Mouse (Mus musculus) midbrain, embryonic 14.5 days (tissue): Measurements from ENCODE around the gene 6430571L13Rik. TPM values are rescaled to one million over a fixed set of nuclear protein-coding genes. Genes with fewer than 3 reads are reported as not detected.

ENCODE experiments used
- ATAC-seq: fragments of 200-750 bp; cut with Nextera tagmentation; 2 replicates; pipeline ENCODE4 v1.8.0; 2017; ENCODE audit warnings: moderate number of reproducible peaks, moderate library complexity; ENCODE audit not compliant: low FRiP score, low TSS enrichment
- DNase-seq: peaks from one replicate; pipeline ENCODE4 v3.0.0-alpha.2; 2015
- H3K27ac ChIP-seq: fragments of 300-500 bp; sonication (generic); replicated peaks from 2 replicates; pipeline ENCODE4 v1.5.1; 2014; ENCODE audit warnings: mild to moderate bottlenecking, low read depth, low read length, moderate library complexity
- H3K27me3 ChIP-seq: fragments of 300-500 bp; sonication (generic); 2 replicates; pipeline ENCODE4 v1.6.1; 2014; ENCODE audit warnings: low read length, control low read depth, mixed read lengths; ENCODE audit not compliant: control insufficient read depth, insufficient read depth
- H3K36me3 ChIP-seq: fragments of 300-500 bp; sonication (generic); 2 replicates; pipeline ENCODE4 v1.6.1; 2014; ENCODE audit warnings: low read length, control low read depth; ENCODE audit not compliant: control insufficient read depth, insufficient read depth
- H3K4me1 ChIP-seq: fragments of 300-500 bp; sonication (generic); 2 replicates; pipeline ENCODE4 v1.6.1; 2014; ENCODE audit warnings: mild to moderate bottlenecking, antibody characterized with exemption, low read length, control low read depth; ENCODE audit not compliant: control insufficient read depth, insufficient read depth
- H3K4me2 ChIP-seq: fragments of 300-500 bp; sonication (generic); 2 replicates; pipeline ENCODE4 v1.6.1; 2014; ENCODE audit warnings: mild to moderate bottlenecking, low read length, moderate library complexity
- H3K4me3 ChIP-seq: fragments of 300-500 bp; sonication (generic); replicated peaks from 2 replicates; pipeline ENCODE4 v1.5.1; 2014; ENCODE audit warnings: low read depth, low read length
- H3K9ac ChIP-seq: fragments of 300-500 bp; sonication (generic); replicated peaks from 2 replicates; pipeline ENCODE4 v1.6.1; 2014; ENCODE audit warnings: mild to moderate bottlenecking, low read length, moderate library complexity
- H3K9me3 ChIP-seq: fragments of 300-500 bp; sonication (generic); 2 replicates; pipeline ENCODE4 v1.6.1; 2016; ENCODE audit warnings: low read length, control low read depth, mixed read lengths; ENCODE audit not compliant: control insufficient read depth
- WGBS: fragments of 180-500 bp; shearing (Covaris S2); extraction: QIAGEN DNeasy Blood & Tissue Kit; methylation state at CpG from one replicate; pipeline ENCODE4 v1.1.7; 2014; 5-methylcytosine and 5-hydroxymethylcytosine counted together
- polyA plus RNA-seq: library from polyadenylated mRNA; unstranded; fragments of >200 nt; fragmentation: Nextera tagmentation; extraction: Ambion mirVana; gene quantifications from 2 replicates; pipeline ENCODE4 v1.2.1, GENCODE M21; 2014

Gene 6430571L13Rik
- polyA plus RNA-seq, 1 experiment from 2014 or later: 4.1 TPM

DNA sequence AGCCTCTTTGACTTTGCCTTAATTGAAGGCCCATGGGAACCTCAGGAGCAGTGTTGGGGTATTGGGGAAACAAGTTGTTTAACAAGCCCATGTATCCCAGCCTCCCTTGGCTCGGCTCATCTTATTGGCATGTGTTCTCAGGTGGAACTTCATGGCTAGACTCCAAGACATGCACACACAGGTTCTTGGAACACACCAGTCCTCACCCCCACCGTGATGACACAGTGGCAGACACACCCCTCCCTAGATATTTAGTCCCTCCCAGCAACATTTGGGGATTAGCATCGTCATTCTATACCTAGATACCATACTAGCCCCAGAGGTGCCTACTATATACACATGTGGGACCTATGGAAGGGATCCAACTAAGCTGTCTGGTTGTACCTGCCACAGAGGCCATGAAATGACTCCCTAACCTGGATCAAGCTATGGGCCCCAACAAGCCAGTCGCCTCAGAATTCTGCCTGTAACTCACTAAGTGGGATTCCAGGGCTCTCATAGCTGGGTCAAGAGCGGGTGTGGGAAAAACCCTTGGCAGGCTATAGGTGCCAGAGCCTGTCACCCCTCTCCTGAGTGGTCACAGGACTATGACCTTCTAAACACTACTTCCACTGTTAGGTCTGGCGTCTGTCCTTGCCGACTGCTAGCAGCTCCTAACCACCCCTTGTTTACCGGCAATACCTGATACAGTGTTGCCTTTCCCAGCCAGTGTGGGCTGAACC, 42.2 kb upstream of the 6430571L13Rik start:
- Histone ChIP-seq H3K9me3 (no peaks in the 10 kb centered on the region), H3K4me3 (no peak overlapping the region), H3K27ac (no peak overlapping the region), H3K9ac (no peak overlapping the region), H3K4me1 (peaks cover 13% of the 10 kb centered on the region), H3K36me3 (peaks cover 18% of the 10 kb centered on the region), H3K4me2 (no peak overlapping the region), H3K27me3 (no peaks in the 10 kb centered on the region)
- ATAC-seq (no peak), DNase-seq (no peak)
- WGBS: 90% methylated on average over 8 of the region's 8 CpGs

DNA sequence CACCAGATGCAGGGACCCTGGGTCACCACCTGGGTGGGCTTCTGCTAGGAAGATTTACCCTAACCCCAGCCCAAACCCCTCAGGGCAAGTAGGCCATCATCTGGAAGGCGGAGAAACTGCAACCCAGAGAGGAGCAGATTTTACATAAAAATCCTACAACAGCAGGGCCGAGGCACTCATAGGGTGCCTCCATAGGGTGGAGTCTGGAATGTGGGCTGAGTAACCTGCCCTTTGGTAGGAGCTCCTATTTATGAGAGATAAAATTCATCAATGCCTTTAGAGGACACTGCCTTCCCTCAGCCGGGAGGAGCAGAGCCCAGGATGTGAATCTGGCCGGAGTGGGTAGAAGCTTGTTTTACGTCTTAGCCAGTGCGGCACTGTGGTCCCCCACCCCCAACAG, 41.5 kb upstream of the 6430571L13Rik start:
- peaks cover 18% of the 10 kb centered on the region for H3K36me3 ChIP-seq
- no peak for DNase-seq
- H3K9ac ChIP-seq: no peak overlapping the region
- WGBS: 90% methylated on average over 6 of the region's 6 CpGs
- no peak for ATAC-seq
- H3K27me3 ChIP-seq: no peaks in the 10 kb centered on the region
- H3K4me2 ChIP-seq: no peak overlapping the region
- H3K27ac ChIP-seq: no peak overlapping the region
- peaks cover 13% of the 10 kb centered on the region for H3K4me1 ChIP-seq
- no peak overlapping the region for H3K4me3 ChIP-seq
- no peaks in the 10 kb centered on the region for H3K9me3 ChIP-seq

GRCm38 (mm10) chr9:107299783-107300182, 40.6 kb upstream of the 6430571L13Rik start:
- H3K27ac ChIP-seq: no peak overlapping the region
- peaks cover 13% of the 10 kb centered on the region for H3K4me1 ChIP-seq
- H3K27me3 ChIP-seq: no peaks in the 10 kb centered on the region
- no peak for ATAC-seq
- WGBS: 92% methylated on average over 7 of the region's 7 CpGs
- peaks cover 18% of the 10 kb centered on the region for H3K36me3 ChIP-seq
- H3K9ac ChIP-seq: no peak overlapping the region
- no peak overlapping the region for H3K4me3 ChIP-seq
- DNase-seq: no peak
- no peak overlapping the region for H3K4me2 ChIP-seq
- H3K9me3 ChIP-seq: no peaks in the 10 kb centered on the region

DNA sequence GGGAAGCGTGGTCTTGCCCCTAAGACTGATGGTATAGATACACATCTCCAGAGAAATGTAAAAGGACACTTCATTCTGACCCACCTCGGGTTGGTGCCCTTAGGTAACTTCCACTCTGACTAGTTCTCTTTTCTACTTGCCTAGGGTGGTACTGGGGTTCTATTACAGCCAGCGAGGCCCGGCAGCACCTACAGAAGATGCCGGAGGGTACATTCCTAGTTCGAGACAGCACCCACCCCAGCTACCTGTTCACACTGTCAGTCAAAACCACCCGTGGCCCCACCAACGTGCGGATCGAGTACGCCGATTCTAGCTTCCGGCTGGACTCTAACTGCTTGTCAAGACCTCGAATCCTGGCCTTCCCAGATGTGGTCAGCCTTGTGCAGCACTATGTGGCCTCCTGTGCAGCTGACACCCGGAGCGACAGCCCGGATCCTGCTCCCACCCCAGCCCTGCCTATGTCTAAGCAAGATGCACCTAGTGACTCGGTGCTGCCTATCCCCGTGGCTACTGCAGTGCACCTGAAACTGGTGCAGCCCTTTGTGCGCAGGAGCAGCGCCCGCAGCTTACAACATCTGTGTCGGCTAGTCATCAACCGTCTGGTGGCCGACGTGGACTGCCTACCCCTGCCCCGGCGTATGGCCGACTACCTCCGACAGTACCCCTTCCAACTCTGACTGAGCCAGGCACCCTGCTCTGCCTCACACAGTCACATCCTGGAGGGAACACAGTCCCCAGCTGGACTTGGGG, 40.0 kb upstream of the 6430571L13Rik start:
- Histone ChIP-seq H3K4me3 (no peak overlapping the region), H3K36me3 (peaks cover 18% of the 10 kb centered on the region), H3K9ac (no peak overlapping the region), H3K27ac (no peak overlapping the region), H3K9me3 (no peaks in the 10 kb centered on the region), H3K4me2 (no peak overlapping the region), H3K4me1 (peaks cover 13% of the 10 kb centered on the region), H3K27me3 (no peaks in the 10 kb centered on the region)
- WGBS: 93% methylated on average over 30 of the region's 30 CpGs
- ATAC-seq (no peak), DNase-seq (no peak)

GRCm38 (mm10) chr9:107301554-107302331, 38.7 kb upstream of the 6430571L13Rik start:
- ATAC-seq (no peak), DNase-seq (no peak)
- no peak overlapping the region for H3K4me2 ChIP-seq
- no peak overlapping the region for H3K4me3 ChIP-seq
- 88% methylated on average over 17 of the region's 17 CpGs for WGBS
- H3K27me3 ChIP-seq: no peaks in the 10 kb centered on the region
- H3K9ac ChIP-seq: no peak overlapping the region
- no peak overlapping the region for H3K27ac ChIP-seq
- peaks cover 9% of the 10 kb centered on the region; the same call in 1 of the 2 replicates for H3K4me1 ChIP-seq
- peaks cover 18% of the 10 kb centered on the region for H3K36me3 ChIP-seq
- no peaks in the 10 kb centered on the region for H3K9me3 ChIP-seq

DNA sequence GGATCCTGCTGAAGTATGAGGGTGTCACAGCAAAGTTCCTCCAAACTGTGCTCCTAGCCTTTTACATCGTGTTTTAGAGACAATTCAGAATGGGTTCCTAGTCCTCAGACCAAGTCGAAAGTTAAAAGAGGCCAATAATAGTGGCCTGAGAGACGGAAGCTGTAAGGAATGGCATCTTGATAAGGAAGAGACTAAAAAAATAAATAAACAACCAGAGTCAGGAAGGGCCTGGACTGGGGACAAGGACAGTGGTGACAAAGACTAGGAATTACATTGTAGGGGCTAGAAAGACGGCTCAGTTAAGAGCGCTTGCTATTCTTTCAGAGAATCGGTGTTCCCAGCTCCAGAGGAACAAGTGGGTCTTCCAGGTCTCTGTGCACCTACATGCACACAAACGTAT, 37.8 kb upstream of the 6430571L13Rik start:
- DNase-seq (no peak), ATAC-seq (no peak)
- no peak overlapping the region for H3K4me3 ChIP-seq
- H3K4me2 ChIP-seq: no peak overlapping the region
- no peak overlapping the region for H3K27ac ChIP-seq
- WGBS: 90% methylated on average over 7 of the region's 7 CpGs
- no peaks in the 10 kb centered on the region for H3K9me3 ChIP-seq
- peaks cover 4% of the 10 kb centered on the region; the same call in 1 of the 2 replicates for H3K4me1 ChIP-seq
- H3K9ac ChIP-seq: no peak overlapping the region
- H3K36me3 ChIP-seq: peaks cover 18% of the 10 kb centered on the region
- no peaks in the 10 kb centered on the region for H3K27me3 ChIP-seq

DNA sequence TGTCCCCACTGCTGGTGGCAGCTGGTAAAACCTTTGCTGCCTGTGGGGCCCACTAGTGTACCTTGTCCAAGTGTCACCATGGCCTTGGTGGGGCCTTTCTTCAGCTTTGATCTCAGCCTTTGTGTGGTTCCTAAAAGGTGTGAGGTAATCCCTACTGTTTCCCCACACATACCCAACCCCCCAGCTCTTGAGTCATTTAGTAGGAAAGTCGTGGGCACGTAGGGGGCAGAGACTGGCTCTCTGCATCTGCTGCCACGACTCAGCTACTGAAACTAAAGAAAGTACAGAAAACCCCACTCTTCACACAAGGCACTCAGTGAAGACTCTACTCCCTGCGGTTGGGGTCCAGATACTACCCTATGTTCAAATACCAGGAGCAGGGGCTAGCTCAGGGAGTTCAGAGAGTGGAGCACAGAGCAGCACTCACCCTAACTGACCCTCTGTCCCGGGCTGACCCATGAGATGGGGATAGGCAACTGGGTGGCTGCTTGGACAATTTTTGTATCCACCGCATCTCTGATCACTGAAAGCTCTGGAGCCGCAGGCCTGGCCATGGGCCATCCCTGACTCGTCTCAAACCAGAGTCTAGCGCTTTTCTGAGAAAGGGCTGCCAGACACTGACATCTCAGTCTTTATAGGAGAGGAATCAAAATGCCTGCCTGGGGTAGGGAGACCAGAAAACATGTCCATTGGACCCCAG, 37.1 kb upstream of the 6430571L13Rik start:
- Histone ChIP-seq H3K4me1 (no peaks in the 10 kb centered on the region), H3K4me2 (no peak overlapping the region), H3K27me3 (no peaks in the 10 kb centered on the region), H3K9ac (no peak overlapping the region), H3K27ac (no peak overlapping the region), H3K36me3 (peaks cover 18% of the 10 kb centered on the region), H3K9me3 (no peaks in the 10 kb centered on the region), H3K4me3 (no peak overlapping the region)
- DNase-seq (no peak), ATAC-seq (no peak)
- WGBS: 85% methylated on average over 9 of the region's 9 CpGs

- WGBS: 90% methylated on average over 5 of the region's 5 CpGs
- Histone ChIP-seq H3K27me3 (no peaks in the 10 kb centered on the region), H3K36me3 (peaks cover 18% of the 10 kb centered on the region), H3K27ac (no peak overlapping the region), H3K9me3 (no peaks in the 10 kb centered on the region), H3K4me3 (no peak overlapping the region), H3K9ac (no peak overlapping the region), H3K4me2 (no peak overlapping the region), H3K4me1 (no peaks in the 10 kb centered on the region)
- ATAC-seq (no peak), DNase-seq (no peak)
Measured at GRCm38 (mm10) chr9:107303900-107304299, 36.5 kb upstream of the 6430571L13Rik start.
